Mouse (Mus musculus): Measurements from ENCODE around the gene Tmem37.

DNA sequence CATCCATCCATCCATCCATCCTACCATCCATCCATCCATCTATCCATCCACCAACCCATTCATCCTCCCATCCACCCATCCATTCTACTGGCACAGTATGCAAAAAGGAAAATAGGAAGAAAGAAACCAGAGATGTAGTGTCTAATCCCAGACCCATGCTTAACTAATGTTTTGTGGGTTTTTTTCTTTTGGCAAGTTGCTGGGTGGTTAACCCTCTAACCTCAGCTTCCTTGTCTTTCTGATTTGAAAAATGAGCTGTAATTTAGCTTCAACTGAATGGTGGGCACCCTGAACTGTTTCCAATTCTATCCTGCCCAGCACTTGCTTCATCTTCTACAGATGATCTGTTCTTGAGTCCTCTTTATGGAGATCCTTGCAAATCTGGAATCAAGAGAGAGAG, 26.5 kb downstream of the Tmem37 start:
- TF ChIP-seq CTCF (IDR thresholded peaks at IDR 0.05; ENCODE audit: low read depth, low read length) (no peak), POLR2A (IDR thresholded peaks at IDR 0.05; ENCODE audit: borderline replicate concordance, low read depth, low read length) (no peak)

Measured in bone marrow macrophage, adult 2 months (primary cell).